Mouse (Mus musculus) myocyte (in vitro differentiated cells): ENCODE data around the gene Lpin2. TPM values are rescaled to one million over a fixed set of nuclear protein-coding genes. Genes with fewer than 3 reads are reported as not detected.

Experiments used
- H3K27me3 ChIP-seq: one replicate; pipeline ENCODE4 v1.6.1; 2011; ENCODE audit not compliant: control insufficient read depth, insufficient read depth, insufficient read length
- H3K36me3 ChIP-seq: one replicate; pipeline ENCODE4 v1.6.1; 2011; ENCODE audit not compliant: control insufficient read depth, insufficient read depth
- H3K4me2 ChIP-seq: one replicate; pipeline ENCODE4 v1.6.1; 2011; ENCODE audit warnings: low read depth, control low read depth
- H3K4me3 ChIP-seq: one replicate; pipeline ENCODE4 v1.5.1; 2011; ENCODE audit warnings: mild to moderate bottlenecking, control low read depth, moderate library complexity
- H3K79me2 ChIP-seq: one replicate; pipeline ENCODE4 v1.6.1; 2011; ENCODE audit not compliant: control insufficient read depth, insufficient read depth
- H3ac ChIP-seq: one replicate; pipeline ENCODE4 v1.6.1; 2011; ENCODE audit not compliant: control insufficient read depth, insufficient read length
- CEBPB ChIP-seq: IDR thresholded peaks from 2 replicates; pipeline ENCODE4 v1.6.1; 2011; ENCODE audit warnings: mild to moderate bottlenecking, moderate library complexity; ENCODE audit not compliant: poor library complexity, insufficient read depth, severe bottlenecking
- E2F4 ChIP-seq: IDR thresholded peaks from one replicate; pipeline ENCODE4 v1.6.1; 2011; ENCODE audit warnings: mild to moderate bottlenecking, control low read depth, moderate library complexity; ENCODE audit not compliant: insufficient read depth
- MAX ChIP-seq: IDR thresholded peaks from one replicate; pipeline ENCODE4 v1.6.1; 2011; ENCODE audit warnings: low read depth, mild to moderate bottlenecking, control low read depth
- MYOD1 ChIP-seq, 3 experiments: IDR thresholded peaks; one replicate each; pipeline ENCODE4 v1.6.1; 2011; ENCODE audit warnings: control low read depth in 2 of 3, low read depth in 2 of 3, mild to moderate bottlenecking in 2 of 3, moderate library complexity in 1 of 3; ENCODE audit not compliant: insufficient read length in 2 of 3, control insufficient read depth in 1 of 3
- MYOG ChIP-seq, 3 experiments: IDR thresholded peaks; one replicate each; pipeline ENCODE4 v1.6.1; 2011; ENCODE audit warnings: control low read depth in 2 of 3, low read depth in 2 of 3, mild to moderate bottlenecking in 2 of 3; ENCODE audit not compliant: insufficient read length in 2 of 3, control insufficient read depth in 1 of 3, insufficient read depth in 1 of 3
- POLR2A ChIP-seq: IDR thresholded peaks from one replicate; pipeline ENCODE4 v1.6.1; 2011; ENCODE audit warnings: low read depth, mild to moderate bottlenecking, control low read depth, moderate library complexity; ENCODE audit not compliant: insufficient read length
- POLR2AphosphoS2 ChIP-seq: IDR thresholded peaks from one replicate; pipeline ENCODE4 v1.6.1; 2011; ENCODE audit warnings: low read depth, control low read depth; ENCODE audit not compliant: insufficient read length
- REST ChIP-seq: IDR thresholded peaks from one replicate; pipeline ENCODE4 v1.6.1; 2011; ENCODE audit warnings: mild to moderate bottlenecking, control low read depth, moderate library complexity; ENCODE audit not compliant: insufficient read depth, insufficient read length
- SRF ChIP-seq: IDR thresholded peaks from one replicate; pipeline ENCODE4 v1.6.1; 2011; ENCODE audit warnings: low read depth; ENCODE audit not compliant: control insufficient read depth, insufficient read length
- TCF12 ChIP-seq: IDR thresholded peaks from one replicate; pipeline ENCODE4 v1.6.1; 2011; ENCODE audit warnings: mild to moderate bottlenecking, control low read depth; ENCODE audit not compliant: poor library complexity, insufficient read depth, severe bottlenecking
- TCF3 ChIP-seq: IDR thresholded peaks from one replicate; pipeline ENCODE4 v1.6.1; 2011; ENCODE audit warnings: low read depth, control low read depth; ENCODE audit not compliant: insufficient read length
- USF1 ChIP-seq: IDR thresholded peaks from one replicate; pipeline ENCODE4 v1.6.1; 2011; ENCODE audit warnings: low read depth, mild to moderate bottlenecking, control low read depth, moderate library complexity
- polyA plus RNA-seq: library from polyadenylated mRNA; unstranded; fragments of >200 nt; fragmentation: generic; extraction: Trizol; gene quantifications from one replicate; pipeline ENCODE4 v1.2.1, GENCODE M21; 2012; ENCODE audit warnings: missing spikeins

Lpin2 gene
- polyA plus RNA-seq, 1 experiment: 6.4 TPM

GRCm38 (mm10) chr17:71184356-71185111, 2.2 kb downstream of the Lpin2 start:
- Histone ChIP-seq H3K36me3 (no peaks in the 10 kb centered on the region), H3K79me2 (peaks cover 51% of the 10 kb centered on the region), H3K4me2 (peak overlapping the region; percentile 85), H3K4me3 (peak overlapping the region; percentile 43), H3ac (peak overlapping the region; percentile 73), H3K27me3 (no peaks in the 10 kb centered on the region)
- TF ChIP-seq E2F4 (no peak), TCF3 (no peak), MYOD1 (IDR thresholded peaks at IDR 0.05; ENCODE audit: control insufficient read depth in 1 of 3, insufficient read length in 2 of 3, low read depth in 2 of 3) (peak in 2 of 3 experiments; percentile 38 to 82), MYOG (IDR thresholded peaks at IDR 0.05; ENCODE audit: control insufficient read depth in 1 of 3, insufficient read depth in 1 of 3, insufficient read length in 2 of 3, low read depth in 2 of 3) (peak in 1 of 3 experiments; percentile 58)

GRCm38 (mm10) chr17:71185368-71185767, 3.0 kb downstream of the Lpin2 start:
- no peaks in the 10 kb centered on the region for H3K36me3 ChIP-seq
- TF ChIP-seq POLR2A (no peak), E2F4 (no peak), MAX (no peak), SRF (no peak), MYOD1 (IDR thresholded peaks at IDR 0.05; ENCODE audit: control insufficient read depth in 1 of 3, insufficient read length in 2 of 3, low read depth in 2 of 3) (no peak), TCF3 (no peak), CEBPB (no peak), POLR2AphosphoS2 (no peak), REST (no peak), USF1 (no peak), TCF12 (no peak), MYOG (IDR thresholded peaks at IDR 0.05; ENCODE audit: control insufficient read depth in 1 of 3, insufficient read depth in 1 of 3, insufficient read length in 2 of 3, low read depth in 2 of 3) (no peak)
- H3K4me2 ChIP-seq: peak overlapping the region; percentile 85
- H3K4me3 ChIP-seq: peak overlapping the region; percentile 43
- H3K27me3 ChIP-seq: no peaks in the 10 kb centered on the region
- no peak overlapping the region for H3ac ChIP-seq
- H3K79me2 ChIP-seq: peaks cover 60% of the 10 kb centered on the region

GRCm38 (mm10) chr17:71190589-71190988, 8.2 kb downstream of the Lpin2 start:
- TF ChIP-seq CEBPB: no peak
- no peak for TF ChIP-seq MAX
- no peak for TF ChIP-seq MYOG (IDR thresholded peaks at IDR 0.05; ENCODE audit: control insufficient read depth in 1 of 3, insufficient read depth in 1 of 3, insufficient read length in 2 of 3, low read depth in 2 of 3)
- TF ChIP-seq TCF12: no peak
- TF ChIP-seq TCF3: no peak
- H3K27me3 ChIP-seq: no peaks in the 10 kb centered on the region
- no peak overlapping the region for H3ac ChIP-seq
- H3K4me2 ChIP-seq: no peak overlapping the region
- no peak overlapping the region for H3K4me3 ChIP-seq
- no peaks in the 10 kb centered on the region for H3K36me3 ChIP-seq
- peaks cover 98% of the 10 kb centered on the region for H3K79me2 ChIP-seq

GRCm38 (mm10) chr17:71191063-71191462, 8.7 kb downstream of the Lpin2 start:
- TF ChIP-seq TCF3: no peak
- TF ChIP-seq POLR2AphosphoS2: no peak
- no peak for TF ChIP-seq SRF
- TF ChIP-seq USF1: no peak
- TF ChIP-seq E2F4: no peak
- no peak for TF ChIP-seq REST
- TF ChIP-seq MAX: no peak
- no peak for TF ChIP-seq MYOD1 (IDR thresholded peaks at IDR 0.05; ENCODE audit: control insufficient read depth in 1 of 3, insufficient read length in 2 of 3, low read depth in 2 of 3)
- no peak for TF ChIP-seq MYOG (IDR thresholded peaks at IDR 0.05; ENCODE audit: control insufficient read depth in 1 of 3, insufficient read depth in 1 of 3, insufficient read length in 2 of 3, low read depth in 2 of 3)
- TF ChIP-seq POLR2A: no peak
- no peak for TF ChIP-seq CEBPB
- TF ChIP-seq TCF12: no peak
- Histone ChIP-seq H3K4me3 (no peak overlapping the region), H3K27me3 (no peaks in the 10 kb centered on the region), H3K79me2 (peaks cover 98% of the 10 kb centered on the region), H3K36me3 (no peaks in the 10 kb centered on the region), H3ac (no peak overlapping the region), H3K4me2 (peak overlapping the region; percentile 67)

- H3K4me3 ChIP-seq: no peak overlapping the region
- no peaks in the 10 kb centered on the region for H3K36me3 ChIP-seq
- no peak overlapping the region for H3ac ChIP-seq
- H3K4me2 ChIP-seq: peak overlapping the region; percentile 67
- TF ChIP-seq CEBPB: no peak
- no peak for TF ChIP-seq SRF
- no peak for TF ChIP-seq TCF3
- no peak for TF ChIP-seq TCF12
- TF ChIP-seq POLR2AphosphoS2: no peak
- TF ChIP-seq MYOG (IDR thresholded peaks at IDR 0.05; ENCODE audit: control insufficient read depth in 1 of 3, insufficient read depth in 1 of 3, insufficient read length in 2 of 3, low read depth in 2 of 3): no peak
- TF ChIP-seq POLR2A: no peak
- TF ChIP-seq USF1: no peak
- no peak for TF ChIP-seq E2F4
- TF ChIP-seq MAX: no peak
- TF ChIP-seq MYOD1 (IDR thresholded peaks at IDR 0.05; ENCODE audit: control insufficient read depth in 1 of 3, insufficient read length in 2 of 3, low read depth in 2 of 3): no peak
- no peak for TF ChIP-seq REST
- H3K27me3 ChIP-seq: no peaks in the 10 kb centered on the region
- peaks cover 94% of the 10 kb centered on the region for H3K79me2 ChIP-seq
These were observed 9.5 kb downstream of the Lpin2 start for GRCm38 (mm10) chr17:71191651-71192419.
